Mouse (Mus musculus) limb, embryonic 13.5 days (tissue): Measurements from ENCODE around the gene Brdt. TPM values are rescaled to one million over a fixed set of nuclear protein-coding genes. Genes with fewer than 3 reads are reported as not detected.
"Not testable (repeated sequence)": the region's sequence is repeated elsewhere in the genome, so short reads cannot be mapped to it uniquely, and the experiment has no call there.

Experiments
- ATAC-seq: fragments of 200-750 bp; cut with Nextera tagmentation; 2 replicates; pipeline ENCODE4 v1.8.0; 2017; ENCODE audit warnings: low read depth, moderate number of reproducible peaks, moderate TSS enrichment; ENCODE audit not compliant: low FRiP score
- H3K27ac ChIP-seq: fragments of 300-500 bp; sonication (generic); 2 replicates; pipeline ENCODE4 v1.5.1; 2015; ENCODE audit warnings: inconsistent platforms, mild to moderate bottlenecking, moderate library complexity
- H3K27me3 ChIP-seq: fragments of 300-500 bp; sonication (generic); 2 replicates; pipeline ENCODE4 v1.6.1; 2015; ENCODE audit warnings: mild to moderate bottlenecking, inconsistent platforms
- H3K36me3 ChIP-seq: fragments of 300-500 bp; sonication (generic); 2 replicates; pipeline ENCODE4 v1.6.1; 2015; ENCODE audit warnings: inconsistent platforms, mild to moderate bottlenecking, moderate library complexity
- H3K4me1 ChIP-seq: fragments of 300-500 bp; sonication (generic); 2 replicates; pipeline ENCODE4 v1.6.1; 2015; ENCODE audit warnings: inconsistent platforms
- H3K4me2 ChIP-seq: fragments of 300-500 bp; sonication (generic); replicated peaks from 2 replicates; pipeline ENCODE4 v1.6.1; 2015; ENCODE audit warnings: inconsistent platforms, mild to moderate bottlenecking, moderate library complexity
- H3K4me3 ChIP-seq: fragments of 300-500 bp; sonication (generic); 2 replicates; pipeline ENCODE4 v1.5.1; 2015; ENCODE audit warnings: moderate library complexity, mild to moderate bottlenecking, inconsistent platforms
- H3K9ac ChIP-seq: fragments of 300-500 bp; sonication (generic); 2 replicates; pipeline ENCODE4 v1.6.1; 2015; ENCODE audit warnings: mild to moderate bottlenecking, inconsistent platforms
- H3K9me3 ChIP-seq: fragments of 300-500 bp; sonication (generic); 2 replicates; pipeline ENCODE4 v1.6.1; 2016; ENCODE audit warnings: inconsistent platforms
- WGBS: fragments of 180-500 bp; shearing (Covaris S2); methylation state at CpG from one replicate; pipeline ENCODE4 v1.1.7; 2015; 5-methylcytosine and 5-hydroxymethylcytosine counted together
- polyA plus RNA-seq: library from polyadenylated mRNA; unstranded; fragments of >200 nt; fragmentation: Nextera tagmentation; extraction: Ambion mirVana; gene quantifications from 2 replicates; pipeline ENCODE4 v1.2.1, GENCODE M21; 2015

Gene Brdt
- polyA plus RNA-seq, 1 experiment from 2014 or later = 4.5 TPM

DNA sequence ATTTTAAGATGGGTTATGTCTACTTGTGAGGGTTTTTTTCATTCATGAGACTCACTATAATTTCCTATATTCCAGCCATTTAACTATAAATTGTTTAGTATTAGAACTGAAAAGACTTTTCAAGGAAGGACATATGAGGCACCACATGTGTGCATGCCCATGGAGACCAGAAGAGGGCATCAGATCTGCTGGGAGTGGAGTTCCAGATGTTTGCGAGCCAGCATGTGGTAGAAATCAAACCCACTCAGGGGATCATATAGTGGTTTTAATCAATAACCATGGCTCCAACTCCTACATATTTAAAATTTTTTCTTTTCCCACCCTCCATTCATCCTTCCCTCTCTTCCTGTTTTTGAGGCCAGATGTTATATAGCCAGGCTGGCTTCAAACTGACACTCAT, 15.3 kb downstream of the Brdt start:
- Histone ChIP-seq H3K36me3 (no peaks in the 10 kb centered on the region), H3K9ac (no peak overlapping the region), H3K4me2 (no peak overlapping the region), H3K9me3 (no peaks in the 10 kb centered on the region), H3K4me1 (peaks cover 14% of the 10 kb centered on the region), H3K27ac (peak overlapping the region; percentile 48; the same call in 1 of the 2 replicates), H3K27me3 (no peaks in the 10 kb centered on the region), H3K4me3 (no peak overlapping the region)
- peak; percentile 36; the same call in 1 of the 2 replicates for ATAC-seq
- 16% methylated on average over 1 of the region's 1 CpGs for WGBS

DNA sequence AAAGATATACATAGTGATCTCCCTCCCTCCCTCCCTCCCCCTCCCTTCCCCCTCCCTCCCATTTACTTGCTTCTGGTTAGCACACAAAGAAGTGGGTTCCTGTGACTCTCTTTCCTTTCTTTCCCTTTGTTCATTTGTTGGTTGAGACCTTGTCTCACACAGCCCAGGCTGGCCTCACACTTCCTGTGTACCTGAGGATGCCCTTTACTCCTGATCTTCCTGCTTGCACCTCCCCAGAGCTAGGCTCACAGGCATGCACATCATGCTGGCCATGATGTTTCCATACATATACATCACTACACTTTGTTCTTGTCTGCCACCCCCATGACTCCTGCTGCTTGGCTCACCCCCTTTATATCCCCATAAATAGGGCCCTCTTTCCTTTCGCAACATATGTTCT, 21.6 kb downstream of the Brdt start:
- no peaks in the 10 kb centered on the region for H3K27me3 ChIP-seq
- H3K4me3 ChIP-seq = no peak overlapping the region
- ATAC-seq = no peak
- no peak overlapping the region for H3K9ac ChIP-seq
- H3K4me2 ChIP-seq = no peak overlapping the region
- no peaks in the 10 kb centered on the region for H3K36me3 ChIP-seq
- H3K27ac ChIP-seq = no peak overlapping the region
- 77% methylated on average over 1 of the region's 1 CpGs for WGBS
- H3K9me3 ChIP-seq = no peaks in the 10 kb centered on the region
- peaks cover 10% of the 10 kb centered on the region for H3K4me1 ChIP-seq

- Histone ChIP-seq H3K9me3 (no peaks in the 10 kb centered on the region), H3K36me3 (no peaks in the 10 kb centered on the region), H3K27me3 (no peaks in the 10 kb centered on the region), H3K4me3 (no peak overlapping the region), H3K27ac (no peak overlapping the region), H3K4me2 (no peak overlapping the region), H3K9ac (no peak overlapping the region), H3K4me1 (peaks cover 4% of the 10 kb centered on the region)
- no peak for ATAC-seq
- WGBS = 43% methylated on average over 3 of the region's 3 CpGs
These were observed 23.0 kb downstream of the Brdt start for GRCm38 (mm10) chr5:107353981-107354380.

- H3K27ac ChIP-seq = no peak overlapping the region
- no CpG with 5 or more reads among the region's 1 CpGs for WGBS
- H3K4me1 ChIP-seq = peaks cover 8% of the 10 kb centered on the region
- no peaks in the 10 kb centered on the region for H3K27me3 ChIP-seq
- no peak for ATAC-seq
- no peak overlapping the region for H3K4me3 ChIP-seq
- H3K9me3 ChIP-seq = no peaks in the 10 kb centered on the region
- H3K36me3 ChIP-seq = no peaks in the 10 kb centered on the region
- no peak overlapping the region for H3K9ac ChIP-seq
- no peak overlapping the region for H3K4me2 ChIP-seq
These were observed 24.8 kb downstream of the Brdt start for GRCm38 (mm10) chr5:107355801-107356200.

- Histone ChIP-seq H3K4me2 (no peak overlapping the region), H3K9ac (no peak overlapping the region), H3K27me3 (no peaks in the 10 kb centered on the region), H3K4me1 (peaks cover 10% of the 10 kb centered on the region), H3K9me3 (no peaks in the 10 kb centered on the region), H3K4me3 (no peak overlapping the region), H3K36me3 (no peaks in the 10 kb centered on the region), H3K27ac (no peak overlapping the region)
- WGBS = 87% methylated on average over 8 of the region's 8 CpGs
- no peak for ATAC-seq
These were observed 26.8 kb downstream of the Brdt start for GRCm38 (mm10) chr5:107357723-107358122.

GRCm38 (mm10) chr5:107359395-107360053, 28.6 kb downstream of the Brdt start:
- Histone ChIP-seq H3K36me3 (peaks cover 8% of the 10 kb centered on the region), H3K9me3 (no peaks in the 10 kb centered on the region), H3K4me2 (peak overlapping the region; percentile 58), H3K4me3 (peak overlapping the region; percentile 61), H3K4me1 (peaks cover 10% of the 10 kb centered on the region), H3K27ac (peak overlapping the region; percentile 77), H3K9ac (peak overlapping the region; percentile 66), H3K27me3 (no peaks in the 10 kb centered on the region)
- ATAC-seq = peak; percentile 96
- WGBS = under 1% methylated on average over 33 of the region's 40 CpGs

- Histone ChIP-seq H3K9ac (peak overlapping the region; percentile 66), H3K36me3 (peaks cover 10% of the 10 kb centered on the region), H3K4me3 (peak overlapping the region; percentile 61), H3K27ac (peak overlapping the region; percentile 77; the same call in 1 of the 2 replicates), H3K4me1 (peaks cover 10% of the 10 kb centered on the region), H3K27me3 (no peaks in the 10 kb centered on the region), H3K4me2 (peak overlapping the region; percentile 58), H3K9me3 (no peaks in the 10 kb centered on the region)
- ATAC-seq = 0 out of 2 replicates have a peak, but pooled peaks have one; percentile 6
- WGBS = 14% methylated on average over 9 of the region's 9 CpGs
These were observed 29.2 kb downstream of the Brdt start for GRCm38 (mm10) chr5:107360054-107360730.

DNA sequence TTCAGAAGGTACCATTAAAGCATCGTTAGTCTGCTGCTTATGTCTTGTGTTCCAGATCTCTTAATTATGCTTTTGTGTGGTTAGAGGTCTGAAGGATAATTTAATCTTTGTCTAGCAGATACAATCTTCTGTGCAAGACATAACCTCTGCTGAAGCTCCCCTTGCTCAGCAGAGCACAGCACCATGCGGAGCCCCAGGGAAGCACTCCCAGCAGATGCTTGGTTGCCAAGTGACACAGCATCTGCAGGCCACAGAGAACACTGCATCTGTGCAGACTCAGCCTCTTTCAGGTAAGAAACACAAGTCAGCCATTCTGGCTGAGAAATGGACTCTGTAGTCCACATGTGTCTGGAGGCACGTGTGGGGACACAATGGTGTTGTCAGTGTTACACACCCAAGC, 39.1 kb downstream of the Brdt start:
- Histone ChIP-seq H3K27me3 (no peaks in the 10 kb centered on the region), H3K9ac (no peak overlapping the region), H3K9me3 (no peaks in the 10 kb centered on the region), H3K4me3 (no peak overlapping the region), H3K36me3 (peaks cover 27% of the 10 kb centered on the region), H3K27ac (no peak overlapping the region), H3K4me1 (no peaks in the 10 kb centered on the region), H3K4me2 (no peak overlapping the region)
- ATAC-seq = no peak
- 66% methylated on average over 3 of the region's 3 CpGs for WGBS

DNA sequence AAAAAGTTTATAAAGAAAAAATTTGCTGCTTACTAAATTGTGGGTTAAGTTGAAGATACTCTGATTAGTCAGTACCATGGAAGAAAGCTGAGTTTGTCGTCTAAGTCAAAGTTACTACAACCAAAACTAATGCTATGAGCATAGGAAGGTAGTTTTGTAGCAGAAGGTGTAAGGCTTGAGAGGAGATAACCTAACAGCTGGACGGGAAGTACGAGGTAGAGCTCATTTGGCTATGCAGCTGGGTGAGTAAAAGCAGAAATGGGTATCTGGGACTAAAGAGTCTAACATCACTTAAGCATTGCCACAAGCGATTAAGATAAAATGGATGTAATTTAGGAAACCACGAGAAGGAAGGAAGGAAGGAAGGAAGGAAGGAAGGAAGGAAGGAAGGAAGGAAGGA, 40.4 kb downstream of the Brdt start:
- no peaks in the 10 kb centered on the region for H3K4me1 ChIP-seq
- H3K36me3 ChIP-seq = peaks cover 33% of the 10 kb centered on the region
- H3K4me2 ChIP-seq = no peak overlapping the region
- ATAC-seq = no peak
- H3K9ac ChIP-seq = no peak overlapping the region
- H3K4me3 ChIP-seq = no peak overlapping the region
- 86% methylated on average over 5 of the region's 5 CpGs for WGBS
- H3K27ac ChIP-seq = no peak overlapping the region
- no peaks in the 10 kb centered on the region for H3K27me3 ChIP-seq
- H3K9me3 ChIP-seq = no peaks in the 10 kb centered on the region

DNA sequence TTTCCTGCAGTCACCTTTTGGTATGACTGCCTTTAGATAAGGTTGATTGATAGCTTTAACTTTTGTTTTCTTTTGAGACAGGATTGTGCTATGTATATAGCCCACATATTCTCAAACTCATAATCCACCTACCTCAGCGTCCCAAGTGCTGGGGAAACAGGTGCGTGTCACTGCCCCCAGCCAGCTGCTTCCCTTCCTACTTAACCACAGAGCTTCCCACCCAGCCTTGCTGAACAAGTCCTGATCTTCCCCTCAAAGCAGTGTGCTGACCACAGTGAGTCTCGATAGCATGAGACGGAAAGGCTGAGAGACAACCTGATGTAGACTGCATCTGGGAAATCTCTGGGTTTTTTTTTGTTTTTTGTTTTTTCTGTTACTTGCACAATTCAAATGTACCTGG, 42.3 kb downstream of the Brdt start:
- H3K27me3 ChIP-seq = no peaks in the 10 kb centered on the region
- 87% methylated on average over 4 of the region's 4 CpGs for WGBS
- peaks cover 37% of the 10 kb centered on the region for H3K36me3 ChIP-seq
- H3K9ac ChIP-seq = no peak overlapping the region
- no peak overlapping the region for H3K27ac ChIP-seq
- no peaks in the 10 kb centered on the region for H3K4me1 ChIP-seq
- H3K9me3 ChIP-seq = no peaks in the 10 kb centered on the region
- ATAC-seq = no peak
- H3K4me2 ChIP-seq = no peak overlapping the region
- H3K4me3 ChIP-seq = no peak overlapping the region

DNA sequence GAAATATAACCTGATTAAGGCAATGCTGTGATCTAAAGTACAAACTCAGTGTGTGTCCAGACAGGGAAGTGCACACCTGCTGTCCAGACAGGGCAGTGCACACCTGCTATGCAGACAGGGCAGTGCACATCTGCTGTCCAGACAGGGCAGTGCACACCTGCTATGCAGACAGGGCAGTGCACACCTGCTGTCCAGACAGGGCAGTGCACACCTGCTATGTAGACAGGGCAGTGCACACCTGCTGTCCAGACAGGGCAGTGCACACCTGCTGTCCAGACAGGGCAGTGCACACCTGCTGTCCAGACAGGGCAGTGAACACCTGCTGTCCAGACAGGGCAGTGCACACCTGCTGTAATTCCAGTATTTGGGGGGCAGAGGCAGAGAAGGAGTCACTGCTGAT, 55.5 kb downstream of the Brdt start:
- ATAC-seq, H3K4me2 ChIP-seq, H3K27ac ChIP-seq, H3K27me3 ChIP-seq, H3K4me3 ChIP-seq, H3K9me3 ChIP-seq, H3K4me1 ChIP-seq, H3K9ac ChIP-seq: not testable (repeated sequence)
- peaks cover 27% of the 10 kb centered on the region for H3K36me3 ChIP-seq

- WGBS = 92% methylated on average over 1 of the region's 1 CpGs
- 0 out of 2 replicates have a peak, but pooled peaks cover under 1% of the 10 kb centered on the region for H3K9me3 ChIP-seq
- H3K4me2 ChIP-seq = no peak overlapping the region
- no peaks in the 10 kb centered on the region for H3K27me3 ChIP-seq
- no peaks in the 10 kb centered on the region for H3K4me1 ChIP-seq
- H3K4me3 ChIP-seq = no peak overlapping the region
- H3K9ac ChIP-seq = no peak overlapping the region
- H3K27ac ChIP-seq = no peak overlapping the region
- no peak for ATAC-seq
- H3K36me3 ChIP-seq = peaks cover 16% of the 10 kb centered on the region
These were observed 56.8 kb downstream of the Brdt start for GRCm38 (mm10) chr5:107387788-107388187.
